Mouse (Mus musculus): ENCODE measurements at regions not wholly inside any gene's neighbourhood (a gene's known extent, or its start where the extent isn't known, plus 50 kb on each side); places are given as distances from the start of the nearest gene placed in this dataset.

- no peak for TF ChIP-seq CTCF (IDR thresholded peaks at IDR 0.05; ENCODE audit: control insufficient read depth, insufficient read depth, insufficient replicate concordance, low read depth, low read length)
- no peak for TF ChIP-seq POLR2A (IDR thresholded peaks at IDR 0.05; ENCODE audit: control insufficient read depth, low read depth, low read length)
These were observed 140.6 kb downstream of the Tpra1 start for GRCm38 (mm10) chr6:89042478-89043239.

Measured in testis, adult 2 months (tissue).